Mouse (Mus musculus): ENCODE data around the gene Ccnjl. TPM values are rescaled to one million over a fixed set of nuclear protein-coding genes. Genes with fewer than 3 reads are reported as not detected.

Ccnjl gene
- total and polyA plus RNA-seq, 2 experiments from 2014 or later: 10.8 to 11.7 TPM

- Histone ChIP-seq H3K4me2 (ENCODE audit: low read depth, low read length) (peak overlapping the region; percentile 26; the same call in 1 of the 2 replicates), H3K27ac (ENCODE audit: low read depth) (peak overlapping the region; percentile 97), H3K36me3 (replicated peaks; ENCODE audit: control insufficient read depth, insufficient read depth, low read length) (no peaks in the 10 kb centered on the region), H3K27me3 (ENCODE audit: control insufficient read depth, insufficient read depth, low read length) (no peaks in the 10 kb centered on the region), H3K4me3 (ENCODE audit: low read depth, low read length) (no peak overlapping the region), H3K9me3 (replicated peaks; ENCODE audit: control insufficient read depth, low read length) (no peaks in the 10 kb centered on the region), H3K4me1 (ENCODE audit: control insufficient read depth, insufficient read depth) (peaks cover 62% of the 10 kb centered on the region), H3K9ac (replicated peaks; ENCODE audit: low read depth, low read length) (no peak overlapping the region; the same call in 1 of the 2 replicates)
- ATAC-seq (ENCODE audit: insufficient read depth, low read depth): peak; percentile 60
- TF ChIP-seq EP300 (IDR thresholded peaks at IDR 0.05; ENCODE audit: low read depth) (peak; percentile 34; the same call in 1 of the 2 replicates), CTCF (IDR thresholded peaks at IDR 0.05; ENCODE audit: low read depth) (no peak)
- DNase-seq (ENCODE audit: low spot score): peak; percentile 87
- WGBS: 18% methylated on average over 12 of the region's 12 CpGs
Observed at GRCm38 (mm10) chr11:43548657-43549435, 20.3 kb downstream of the Ccnjl start.

GRCm38 (mm10) chr11:43549701-43550100 lies 21.1 kb downstream of the Ccnjl start:
- H3K9me3 ChIP-seq (replicated peaks; ENCODE audit: control insufficient read depth, low read length): no peaks in the 10 kb centered on the region
- ATAC-seq (ENCODE audit: insufficient read depth, low read depth) (no peak), DNase-seq (ENCODE audit: low spot score) (peak; percentile 55)
- H3K4me3 ChIP-seq (ENCODE audit: low read depth, low read length): no peak overlapping the region
- no peaks in the 10 kb centered on the region for H3K36me3 ChIP-seq (replicated peaks; ENCODE audit: control insufficient read depth, insufficient read depth, low read length)
- H3K27me3 ChIP-seq (ENCODE audit: control insufficient read depth, insufficient read depth, low read length): no peaks in the 10 kb centered on the region
- 10% methylated on average over 11 of the region's 11 CpGs for WGBS
- TF ChIP-seq EP300 (IDR thresholded peaks at IDR 0.05; ENCODE audit: low read depth) (no peak), CTCF (IDR thresholded peaks at IDR 0.05; ENCODE audit: low read depth) (no peak)
- peak overlapping the region; percentile 97 for H3K27ac ChIP-seq (ENCODE audit: low read depth)
- 0 out of 2 replicates have a peak overlapping the region, but pooled peaks have one; percentile 1 for H3K9ac ChIP-seq (replicated peaks; ENCODE audit: low read depth, low read length)
- peaks cover 61% of the 10 kb centered on the region for H3K4me1 ChIP-seq (ENCODE audit: control insufficient read depth, insufficient read depth)
- H3K4me2 ChIP-seq (ENCODE audit: low read depth, low read length): no peak overlapping the region

- Histone ChIP-seq H3K27me3 (ENCODE audit: control insufficient read depth, insufficient read depth, low read length) (no peaks in the 10 kb centered on the region), H3K4me2 (ENCODE audit: low read depth, low read length) (no peak overlapping the region), H3K36me3 (replicated peaks; ENCODE audit: control insufficient read depth, insufficient read depth, low read length) (peaks cover 5% of the 10 kb centered on the region), H3K9me3 (replicated peaks; ENCODE audit: control insufficient read depth, low read length) (no peaks in the 10 kb centered on the region), H3K9ac (replicated peaks; ENCODE audit: low read depth, low read length) (no peak overlapping the region), H3K27ac (ENCODE audit: low read depth) (no peak overlapping the region), H3K4me1 (ENCODE audit: control insufficient read depth, insufficient read depth) (peaks cover 41% of the 10 kb centered on the region), H3K4me3 (ENCODE audit: low read depth, low read length) (no peak overlapping the region)
- DNase-seq (ENCODE audit: low spot score) (no peak), ATAC-seq (ENCODE audit: insufficient read depth, low read depth) (no peak)
- TF ChIP-seq EP300 (IDR thresholded peaks at IDR 0.05; ENCODE audit: low read depth) (no peak), CTCF (IDR thresholded peaks at IDR 0.05; ENCODE audit: low read depth) (no peak)
- WGBS: 87% methylated on average over 3 of the region's 3 CpGs
Observed at GRCm38 (mm10) chr11:43551756-43552155, 23.2 kb downstream of the Ccnjl start.

- TF ChIP-seq CTCF (IDR thresholded peaks at IDR 0.05; ENCODE audit: low read depth) (no peak), EP300 (IDR thresholded peaks at IDR 0.05; ENCODE audit: low read depth) (no peak)
- H3K4me1 ChIP-seq (ENCODE audit: control insufficient read depth, insufficient read depth): peaks cover 41% of the 10 kb centered on the region
- DNase-seq (ENCODE audit: low spot score) (no peak), ATAC-seq (ENCODE audit: insufficient read depth, low read depth) (no peak)
- no peaks in the 10 kb centered on the region for H3K27me3 ChIP-seq (ENCODE audit: control insufficient read depth, insufficient read depth, low read length)
- no peaks in the 10 kb centered on the region for H3K9me3 ChIP-seq (replicated peaks; ENCODE audit: control insufficient read depth, low read length)
- H3K4me3 ChIP-seq (ENCODE audit: low read depth, low read length): no peak overlapping the region
- H3K4me2 ChIP-seq (ENCODE audit: low read depth, low read length): no peak overlapping the region
- H3K27ac ChIP-seq (ENCODE audit: low read depth): no peak overlapping the region
- 72% methylated on average over 6 of the region's 6 CpGs for WGBS
- no peak overlapping the region for H3K9ac ChIP-seq (replicated peaks; ENCODE audit: low read depth, low read length)
- peaks cover 13% of the 10 kb centered on the region for H3K36me3 ChIP-seq (replicated peaks; ENCODE audit: control insufficient read depth, insufficient read depth, low read length)
Observed at GRCm38 (mm10) chr11:43552675-43553074, 24.1 kb downstream of the Ccnjl start.

GRCm38 (mm10) chr11:43556538-43556937 lies 28.0 kb downstream of the Ccnjl start:
- no peaks in the 10 kb centered on the region for H3K9me3 ChIP-seq (replicated peaks; ENCODE audit: control insufficient read depth, low read length)
- no peak overlapping the region for H3K4me2 ChIP-seq (ENCODE audit: low read depth, low read length)
- H3K4me1 ChIP-seq (ENCODE audit: control insufficient read depth, insufficient read depth): peaks cover 18% of the 10 kb centered on the region
- 0 out of 2 replicates have a peak, but pooled peaks have one; percentile 30 for ATAC-seq (ENCODE audit: insufficient read depth, low read depth)
- no peaks in the 10 kb centered on the region for H3K27me3 ChIP-seq (ENCODE audit: control insufficient read depth, insufficient read depth, low read length)
- no peak overlapping the region for H3K27ac ChIP-seq (ENCODE audit: low read depth)
- no peak overlapping the region for H3K9ac ChIP-seq (replicated peaks; ENCODE audit: low read depth, low read length)
- 84% methylated on average over 11 of the region's 11 CpGs for WGBS
- H3K4me3 ChIP-seq (ENCODE audit: low read depth, low read length): no peak overlapping the region
- TF ChIP-seq CTCF (IDR thresholded peaks at IDR 0.05; ENCODE audit: low read depth): peak; percentile 52
- TF ChIP-seq EP300 (IDR thresholded peaks at IDR 0.05; ENCODE audit: low read depth): no peak
- no peak for DNase-seq (ENCODE audit: low spot score)
- H3K36me3 ChIP-seq (replicated peaks; ENCODE audit: control insufficient read depth, insufficient read depth, low read length): peaks cover 32% of the 10 kb centered on the region

Data from heart, postnatal 0 days (tissue).